Mouse (Mus musculus) C2C12 (cell line): Measurements from ENCODE around the gene Hbs1l. TPM values are rescaled to one million over a fixed set of nuclear protein-coding genes. Genes with fewer than 3 reads are reported as not detected.

Experiments
- H3K27me3 ChIP-seq: one replicate; pipeline ENCODE4 v1.6.1; 2011; ENCODE audit not compliant: control insufficient read depth, insufficient read depth, insufficient read length
- H3K36me3 ChIP-seq: one replicate; pipeline ENCODE4 v1.6.1; 2011; ENCODE audit not compliant: control insufficient read depth, insufficient read depth
- H3K4me3 ChIP-seq: one replicate; pipeline ENCODE4 v1.5.1; 2011; ENCODE audit warnings: mild to moderate bottlenecking, control low read depth; ENCODE audit not compliant: poor library complexity, insufficient read depth, severe bottlenecking
- H3K79me2 ChIP-seq: one replicate; pipeline ENCODE4 v1.6.1; 2011; ENCODE audit not compliant: control insufficient read depth, insufficient read depth
- H3K79me3 ChIP-seq: one replicate; pipeline ENCODE4 v1.6.1; 2011; ENCODE audit warnings: low read depth, control low read depth
- H3ac ChIP-seq: one replicate; pipeline ENCODE3; 2011; ENCODE audit warnings: low read depth; ENCODE audit not compliant: control insufficient read depth, insufficient read length
- CEBPB ChIP-seq: IDR thresholded peaks from one replicate; pipeline ENCODE4 v1.6.1; 2011; ENCODE audit warnings: low read depth, mild to moderate bottlenecking, control low read depth, moderate library complexity
- CTCF ChIP-seq: IDR thresholded peaks from one replicate; pipeline ENCODE4 v1.5.1; 2011; ENCODE audit not compliant: control insufficient read depth, insufficient read depth, insufficient read length
- FOSL1 ChIP-seq: IDR thresholded peaks from one replicate; pipeline ENCODE4 v1.8.0; 2011; ENCODE audit warnings: mild to moderate bottlenecking, low read length; ENCODE audit not compliant: poor library complexity, insufficient read depth, severe bottlenecking
- MAX ChIP-seq: IDR thresholded peaks from one replicate; pipeline ENCODE4 v1.6.1; 2011; ENCODE audit warnings: mild to moderate bottlenecking, control low read depth
- MYOD1 ChIP-seq: IDR thresholded peaks from one replicate; pipeline ENCODE4 v1.6.1; 2011; ENCODE audit warnings: low read depth; ENCODE audit not compliant: control insufficient read depth, insufficient read length
- MYOG ChIP-seq: IDR thresholded peaks from one replicate; pipeline ENCODE4 v1.6.1; 2011; ENCODE audit not compliant: control insufficient read depth, insufficient read length; ENCODE audit errors: extremely low read depth
- USF1 ChIP-seq: IDR thresholded peaks from one replicate; pipeline ENCODE4 v1.6.1; 2011; ENCODE audit warnings: low read depth, mild to moderate bottlenecking, control low read depth, moderate library complexity
- polyA plus RNA-seq: library from polyadenylated mRNA; unstranded; fragments of >200 nt; fragmentation: generic; extraction: Trizol; gene quantifications from one replicate; pipeline ENCODE4 v1.2.1, GENCODE M21; 2012; ENCODE audit warnings: missing spikeins

The Hbs1l gene
- polyA plus RNA-seq, 1 experiment, result 42.7 TPM

GRCm38 (mm10) chr10:21342331-21343005, 46.7 kb downstream of the Hbs1l start:
- Histone ChIP-seq H3K79me3 (no peaks in the 10 kb centered on the region), H3K4me3 (no peak overlapping the region), H3ac (no peak overlapping the region), H3K27me3 (no peaks in the 10 kb centered on the region), H3K36me3 (peaks cover 85% of the 10 kb centered on the region), H3K79me2 (no peaks in the 10 kb centered on the region)
- no peak for TF ChIP-seq FOSL1
- no peak for TF ChIP-seq USF1
- no peak for TF ChIP-seq MYOD1
- no peak for TF ChIP-seq MAX
- no peak for TF ChIP-seq CEBPB

GRCm38 (mm10) chr10:21347332-21347731, 51.6 kb downstream of the Hbs1l start:
- Histone ChIP-seq H3K36me3 (peaks cover 82% of the 10 kb centered on the region), H3ac (no peak overlapping the region), H3K79me3 (no peaks in the 10 kb centered on the region), H3K27me3 (no peaks in the 10 kb centered on the region), H3K79me2 (no peaks in the 10 kb centered on the region), H3K4me3 (no peak overlapping the region)
- no peak for TF ChIP-seq CTCF
- no peak for TF ChIP-seq USF1
- TF ChIP-seq MYOG, result no peak
- no peak for TF ChIP-seq MAX
- no peak for TF ChIP-seq CEBPB
- no peak for TF ChIP-seq FOSL1
- no peak for TF ChIP-seq MYOD1

GRCm38 (mm10) chr10:21349449-21349848, 53.7 kb downstream of the Hbs1l start:
- H3K36me3 ChIP-seq, result peaks cover 75% of the 10 kb centered on the region
- H3K4me3 ChIP-seq, result no peak overlapping the region
- no peak overlapping the region for H3ac ChIP-seq
- H3K79me3 ChIP-seq, result no peaks in the 10 kb centered on the region
- TF ChIP-seq MAX (no peak), USF1 (no peak), MYOD1 (no peak), CEBPB (no peak), CTCF (no peak), FOSL1 (no peak), MYOG (no peak)
- no peaks in the 10 kb centered on the region for H3K27me3 ChIP-seq
- H3K79me2 ChIP-seq, result no peaks in the 10 kb centered on the region

- Histone ChIP-seq H3ac (no peak overlapping the region), H3K79me3 (no peaks in the 10 kb centered on the region), H3K79me2 (no peaks in the 10 kb centered on the region), H3K4me3 (no peak overlapping the region), H3K27me3 (no peaks in the 10 kb centered on the region), H3K36me3 (peaks cover 78% of the 10 kb centered on the region)
- TF ChIP-seq USF1 (no peak), MYOD1 (no peak), FOSL1 (no peak), MAX (no peak), CTCF (no peak), CEBPB (no peak), MYOG (no peak)
Observed at GRCm38 (mm10) chr10:21349946-21350345, 54.2 kb downstream of the Hbs1l start.

GRCm38 (mm10) chr10:21350531-21351515, 55.0 kb downstream of the Hbs1l start:
- Histone ChIP-seq H3K27me3 (no peaks in the 10 kb centered on the region), H3K79me3 (no peaks in the 10 kb centered on the region), H3K4me3 (no peak overlapping the region), H3ac (no peak overlapping the region), H3K79me2 (no peaks in the 10 kb centered on the region), H3K36me3 (peaks cover 72% of the 10 kb centered on the region)
- TF ChIP-seq CEBPB (no peak), MAX (no peak), MYOG (no peak), MYOD1 (no peak), USF1 (no peak), FOSL1 (no peak), CTCF (no peak)
